Mouse (Mus musculus): Measurements from ENCODE around the gene Arhgap5.

Gene Arhgap5

GRCm38 (mm10) chr12:52503456-52504320 lies at the start of gene Arhgap5:
Arhgap5 (plus strand) TSS chr12:52503972.
- DNase-seq (ENCODE audit: low spot score in 2 of 2), result peak; percentile 93

GRCm38 (mm10) chr12:52464593-52464992 lies 39.2 kb upstream of the Arhgap5 start:
- DNase-seq (ENCODE audit: low spot score in 2 of 2), result no peak

GRCm38 (mm10) chr12:52471621-52472020 lies 32.2 kb upstream of the Arhgap5 start:
- no peak for DNase-seq (ENCODE audit: low spot score in 2 of 2)

- DNase-seq (ENCODE audit: low spot score in 2 of 2), result peak in 1 of 2 experiments; percentile 31
These were observed 29.5 kb upstream of the Arhgap5 start for GRCm38 (mm10) chr12:52473988-52474968.

- no peak for DNase-seq (ENCODE audit: low spot score in 2 of 2)
These were observed 27.7 kb upstream of the Arhgap5 start for GRCm38 (mm10) chr12:52476036-52476435.

- DNase-seq (ENCODE audit: low spot score in 2 of 2), result no peak
These were observed 25.2 kb upstream of the Arhgap5 start for GRCm38 (mm10) chr12:52478611-52479010.

GRCm38 (mm10) chr12:52479323-52479722 lies 24.4 kb upstream of the Arhgap5 start:
- no peak for DNase-seq (ENCODE audit: low spot score in 2 of 2)

GRCm38 (mm10) chr12:52480851-52481250 lies 22.9 kb upstream of the Arhgap5 start:
- no peak for DNase-seq (ENCODE audit: low spot score in 2 of 2)

- no peak for DNase-seq (ENCODE audit: low spot score in 2 of 2)
These were observed 21.7 kb upstream of the Arhgap5 start for GRCm38 (mm10) chr12:52481969-52482550.

- DNase-seq (ENCODE audit: low spot score in 2 of 2), result no peak
These were observed 20.6 kb upstream of the Arhgap5 start for GRCm38 (mm10) chr12:52483219-52483618.

- no peak for DNase-seq (ENCODE audit: low spot score in 2 of 2)
These were observed 15.4 kb upstream of the Arhgap5 start for GRCm38 (mm10) chr12:52488266-52488975.

GRCm38 (mm10) chr12:52493281-52493681 lies 10.5 kb upstream of the Arhgap5 start:
- no peak for DNase-seq (ENCODE audit: low spot score in 2 of 2)

GRCm38 (mm10) chr12:52497209-52497608 lies 6.6 kb upstream of the Arhgap5 start:
- DNase-seq (ENCODE audit: low spot score in 2 of 2), result no peak

- no peak for DNase-seq (ENCODE audit: low spot score in 2 of 2)
These were observed 2.6 kb upstream of the Arhgap5 start for GRCm38 (mm10) chr12:52500915-52501833.

- DNase-seq (ENCODE audit: low spot score in 2 of 2), result no peak
These were observed 1.6 kb upstream of the Arhgap5 start for GRCm38 (mm10) chr12:52502161-52502560.

GRCm38 (mm10) chr12:52503131-52503455 lies 679 bp upstream of the Arhgap5 start:
- DNase-seq (ENCODE audit: low spot score in 2 of 2), result no peak

GRCm38 (mm10) chr12:52504331-52505181 lies 784 bp downstream of the Arhgap5 start:
- peak; percentile 36 to 43 for DNase-seq (ENCODE audit: low spot score in 2 of 2)

GRCm38 (mm10) chr12:52524699-52525098 lies 20.9 kb downstream of the Arhgap5 start:
- DNase-seq (ENCODE audit: low spot score in 2 of 2), result no peak

GRCm38 (mm10) chr12:52525486-52525885 lies 21.7 kb downstream of the Arhgap5 start:
- DNase-seq (ENCODE audit: low spot score in 2 of 2), result no peak

All from frontal cortex, postnatal 36 days (tissue).